16 mouse cellular contexts compared by ENCODE assay signal in the genomic region with DNA sequence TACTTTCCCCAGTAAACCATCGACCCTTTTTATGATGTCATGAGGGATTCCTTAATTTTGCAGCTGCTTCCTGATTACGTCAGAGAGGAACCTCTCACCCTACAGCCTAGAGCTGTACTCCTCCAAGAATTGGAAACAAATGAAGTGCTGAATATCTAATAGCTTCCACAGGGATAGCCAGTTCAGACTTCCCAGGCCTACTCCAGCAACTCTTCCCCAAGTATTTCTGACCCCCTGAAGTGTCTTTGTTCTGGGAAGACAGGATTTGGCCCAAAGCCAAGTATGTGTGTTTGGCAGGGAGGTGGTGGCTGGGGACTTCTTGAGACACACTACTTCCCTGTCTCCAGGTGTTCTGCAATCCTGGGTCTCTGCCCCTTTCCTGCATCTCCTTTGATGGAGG.
DNase-seq lines count a peak whose midpoint lies in the region; ATAC-seq and TF ChIP-seq lines count a peak whose summit lies in the region.
"Had no signal": no experiment of that assay in that cellular context is flagged by ENCODE, and none has a peak within 500 bp of the region (broad histone marks: within the 10 kb centered on the region; RNA-seq: fewer than 3 reads in every experiment).

No protein-coding gene starts in this region.

- H3K36me3 ChIP-seq in heart, embryonic 13.5 days, result no peaks in the 10 kb centered on the region
- no peaks in the 10 kb centered on the region; the same call in 1 of the 2 replicates for H3K36me3 ChIP-seq in stomach, embryonic 14.5 days (ENCODE audit: control insufficient read depth, insufficient read depth, low read length)
- no peaks in the 10 kb centered on the region for H3K36me3 ChIP-seq in stomach, postnatal 0 days (ENCODE audit: control insufficient read depth, insufficient read depth, low read length)
- no peaks in the 10 kb centered on the region for H3K36me3 ChIP-seq in stomach, embryonic 15.5 days
- H3K36me3 ChIP-seq in kidney, embryonic 16.5 days (ENCODE audit: insufficient read depth, low read length), result 0 out of 2 replicates have a peak, but pooled peaks cover 3% of the 10 kb centered on the region
- H3K36me3 ChIP-seq: hindbrain, embryonic 12.5 days had no signal

- peaks cover 30% of the 10 kb centered on the region for H3K4me1 ChIP-seq in heart, embryonic 13.5 days
- H3K4me1 ChIP-seq in stomach, embryonic 14.5 days (ENCODE audit: control insufficient read depth, insufficient read depth, low read length), result peaks cover 15% of the 10 kb centered on the region
- H3K4me1 ChIP-seq in stomach, postnatal 0 days (replicated peaks; ENCODE audit: control insufficient read depth, insufficient read depth), result no peaks in the 10 kb centered on the region; the same call in none of the 2 replicates
- peaks cover 8% of the 10 kb centered on the region; the same call in 1 of the 2 replicates for H3K4me1 ChIP-seq in stomach, embryonic 15.5 days
- peaks cover 7% of the 10 kb centered on the region; the same call in 1 of the 2 replicates for H3K4me1 ChIP-seq in kidney, embryonic 16.5 days (ENCODE audit: insufficient read depth, low read length)

- no peaks in the 10 kb centered on the region for H3K27me3 ChIP-seq in heart, embryonic 13.5 days (replicated peaks)
- H3K27me3 ChIP-seq in stomach, embryonic 14.5 days (ENCODE audit: control insufficient read depth, insufficient read depth, low read length), result no peaks in the 10 kb centered on the region
- H3K27me3 ChIP-seq in stomach, postnatal 0 days (ENCODE audit: control insufficient read depth, insufficient read depth, low read length), result no peaks in the 10 kb centered on the region
- no peaks in the 10 kb centered on the region for H3K27me3 ChIP-seq in stomach, embryonic 15.5 days (replicated peaks)
- no peaks in the 10 kb centered on the region for H3K27me3 ChIP-seq in kidney, embryonic 16.5 days (ENCODE audit: insufficient read depth, low read length)
- H3K27me3 ChIP-seq: hindbrain, embryonic 12.5 days had no signal

- no peak for TF ChIP-seq EP300 in stomach, postnatal 0 days (optimal IDR thresholded peaks at IDR 0.05)

- intact Hi-C loops in heart, postnatal 14 days (cut with DNase I), result loop anchor here (2.0 kb wide), 1 partner anchor 14 kb away; no protein-coding TSS in a partner anchor

- no peaks in the 10 kb centered on the region for H3K9me3 ChIP-seq in heart, embryonic 13.5 days
- H3K9me3 ChIP-seq in stomach, embryonic 14.5 days (ENCODE audit: control insufficient read depth, low read depth, low read length), result no peaks in the 10 kb centered on the region
- no peaks in the 10 kb centered on the region for H3K9me3 ChIP-seq in stomach, postnatal 0 days (ENCODE audit: control insufficient read depth, low read length)
- H3K9me3 ChIP-seq in stomach, embryonic 15.5 days, result no peaks in the 10 kb centered on the region
- H3K9me3 ChIP-seq in kidney, embryonic 16.5 days (ENCODE audit: low read length), result no peaks in the 10 kb centered on the region
- H3K9me3 ChIP-seq: hindbrain, embryonic 12.5 days had no signal

- no peak overlapping the region for H3K4me2 ChIP-seq in heart, embryonic 13.5 days
- H3K4me2 ChIP-seq in stomach, embryonic 14.5 days (replicated peaks; ENCODE audit: low read depth, low read length), result no peak overlapping the region
- H3K4me2 ChIP-seq in stomach, postnatal 0 days (replicated peaks; ENCODE audit: low read depth), result no peak overlapping the region
- H3K4me2 ChIP-seq in stomach, embryonic 15.5 days, result no peak overlapping the region
- H3K4me2 ChIP-seq in kidney, embryonic 16.5 days (replicated peaks; ENCODE audit: low read depth, low read length), result no peak overlapping the region
- H3K4me2 ChIP-seq: hindbrain, embryonic 12.5 days had no signal

- 0 out of 2 replicates have a peak overlapping the region, but pooled peaks have one; percentile 22 for H3K27ac ChIP-seq in heart, embryonic 13.5 days (replicated peaks)
- H3K27ac ChIP-seq in stomach, embryonic 14.5 days (ENCODE audit: low read length), result peak overlapping the region; percentile 7; the same call in 1 of the 2 replicates
- H3K27ac ChIP-seq in stomach, postnatal 0 days (replicated peaks), result no peak overlapping the region
- H3K27ac ChIP-seq in stomach, embryonic 15.5 days, result peak overlapping the region; percentile 18; the same call in 1 of the 2 replicates
- no peak overlapping the region for H3K27ac ChIP-seq in kidney, embryonic 16.5 days (ENCODE audit: low read length)
- H3K27ac ChIP-seq: hindbrain, embryonic 12.5 days had no signal

- WGBS in heart, embryonic 13.5 days, result 59% methylated on average over 2 of the region's 2 CpGs
- WGBS in stomach, embryonic 14.5 days, result 50% methylated on average over 2 of the region's 2 CpGs
- 43% methylated on average over 2 of the region's 2 CpGs for WGBS in stomach, postnatal 0 days
- WGBS in stomach, embryonic 15.5 days, result 50% methylated on average over 2 of the region's 2 CpGs
- WGBS in kidney, embryonic 16.5 days, result 58% methylated on average over 2 of the region's 2 CpGs

- TF ChIP-seq CTCF in stomach, postnatal 0 days (IDR thresholded peaks at IDR 0.05; ENCODE audit: low read depth), result no peak

- H3K9ac ChIP-seq in heart, embryonic 13.5 days, result no peak overlapping the region
- no peak overlapping the region for H3K9ac ChIP-seq in stomach, embryonic 14.5 days (replicated peaks; ENCODE audit: low read depth, low read length)
- no peak overlapping the region for H3K9ac ChIP-seq in stomach, postnatal 0 days (ENCODE audit: low read length)
- H3K9ac ChIP-seq in stomach, embryonic 15.5 days, result no peak overlapping the region
- H3K9ac ChIP-seq in kidney, embryonic 16.5 days (replicated peaks; ENCODE audit: low read length), result no peak overlapping the region
- H3K9ac ChIP-seq: hindbrain, embryonic 12.5 days had no signal

- no peak for DNase-seq in heart, postnatal 14 days
- DNase-seq in stomach, postnatal 0 days (ENCODE audit: low spot score), result no peak
- peak; percentile 39 for DNase-seq in heart, postnatal 4 days
- DNase-seq in kidney, postnatal 10 days, result no peak
- DNase-seq: adrenal gland, postnatal 10 days; kidney, postnatal 4 days; layer of hippocampus, postnatal 36 days; liver; right cerebral cortex, postnatal 25 days; thymus, postnatal 36 days had no signal

- H3K4me3 ChIP-seq in heart, embryonic 13.5 days, result no peak overlapping the region
- H3K4me3 ChIP-seq in stomach, embryonic 14.5 days (ENCODE audit: low read depth, low read length), result no peak overlapping the region
- H3K4me3 ChIP-seq in stomach, postnatal 0 days (ENCODE audit: low read depth, low read length), result no peak overlapping the region
- no peak overlapping the region for H3K4me3 ChIP-seq in stomach, embryonic 15.5 days (replicated peaks)
- H3K4me3 ChIP-seq in kidney, embryonic 16.5 days (ENCODE audit: low read length), result no peak overlapping the region
- H3K4me3 ChIP-seq: hindbrain, embryonic 12.5 days had no signal

- ATAC-seq in heart, embryonic 13.5 days (ENCODE audit: extremely low read depth, insufficient number of reproducible peaks, low FRiP score, low TSS enrichment), result no peak
- ATAC-seq in stomach, embryonic 14.5 days (ENCODE audit: insufficient number of reproducible peaks, insufficient read depth, low FRiP score, low read depth), result no peak
- ATAC-seq in stomach, postnatal 0 days (ENCODE audit: low FRiP score, low TSS enrichment), result no peak
- no peak for ATAC-seq in stomach, embryonic 15.5 days (ENCODE audit: insufficient read depth, low FRiP score, low read depth)
- no peak for ATAC-seq in kidney, embryonic 16.5 days (ENCODE audit: low FRiP score, low TSS enrichment)
- ATAC-seq: intestine, embryonic 16.5 days had no signal

Comparison
In these comparisons a context has a peak if more than half of its experiments do, and no peak if none do; other contexts are left out.
1. H3K27ac ChIP-seq: peak in heart, embryonic 13.5 days (single experiment), stomach, embryonic 14.5 days (single experiment) and stomach, embryonic 15.5 days (single experiment); none in stomach, postnatal 0 days (single experiment) and kidney, embryonic 16.5 days (single experiment).